Mouse (Mus musculus): ENCODE data around the gene Upb1. TPM values are rescaled to one million over a fixed set of nuclear protein-coding genes. Genes with fewer than 3 reads are reported as not detected.

The Upb1 gene
- total and polyA plus RNA-seq, 2 experiments from 2014 or later = 0.72 TPM; not detected in 1

DNA sequence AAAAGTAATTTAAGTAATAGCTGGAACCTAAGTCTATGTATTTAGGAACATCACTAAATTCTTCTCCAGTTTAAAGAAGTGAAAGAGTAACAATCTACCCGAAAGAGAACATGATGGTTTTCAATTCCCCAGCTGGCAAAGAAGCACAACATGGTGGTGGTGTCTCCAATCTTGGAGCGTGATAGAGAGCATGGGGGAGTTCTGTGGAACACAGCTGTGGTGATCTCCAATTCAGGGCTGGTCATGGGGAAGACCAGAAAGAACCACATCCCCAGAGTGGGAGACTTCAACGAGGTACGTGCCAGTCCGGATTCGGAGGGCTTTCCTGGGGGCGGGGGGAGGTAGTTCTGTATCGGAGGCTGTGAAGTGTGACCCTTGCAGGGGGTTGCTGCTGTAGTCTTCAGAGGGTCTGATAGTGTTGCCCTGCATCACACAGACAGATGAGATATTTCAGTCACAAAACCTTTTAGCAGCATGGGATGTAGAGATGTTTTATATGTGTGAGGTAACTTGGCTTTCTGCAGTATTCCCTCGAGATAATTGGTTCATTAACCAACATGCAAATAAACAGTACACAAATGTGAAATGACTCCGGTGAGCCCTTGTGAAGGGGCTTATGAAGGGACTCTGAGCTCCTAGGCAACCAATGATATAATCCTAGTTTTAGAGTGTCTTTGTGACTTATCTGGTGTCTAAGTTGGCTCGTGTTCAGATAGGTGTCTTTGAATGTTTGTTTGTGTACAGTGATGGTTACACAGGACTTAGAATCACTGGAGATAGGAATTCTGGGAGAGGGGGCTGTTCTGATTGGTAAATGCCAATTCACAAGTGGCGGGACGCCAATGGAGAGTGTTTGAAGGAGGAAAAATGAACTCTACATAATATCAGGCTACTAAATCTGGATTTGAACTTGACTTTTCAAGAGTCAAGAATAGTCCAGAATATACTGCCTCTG is 27.4 kb downstream of the Upb1 start:
- H3K27me3 ChIP-seq (ENCODE audit: insufficient read depth, low read length) = no peaks in the 10 kb centered on the region
- H3K4me1 ChIP-seq (ENCODE audit: insufficient read depth, low read length) = no peaks in the 10 kb centered on the region
- no peaks in the 10 kb centered on the region for H3K36me3 ChIP-seq (ENCODE audit: insufficient read depth, low read length)
- no peak overlapping the region for H3K4me3 ChIP-seq (ENCODE audit: low read depth, low read length)
- H3K4me2 ChIP-seq (ENCODE audit: low read depth, low read length, poor library complexity, severe bottlenecking) = no peak overlapping the region
- DNase-seq (ENCODE audit: low spot score) (peak; percentile 15), ATAC-seq (ENCODE audit: low FRiP score) (no peak)
- WGBS = 86% methylated on average over 13 of the region's 13 CpGs
- H3K9me3 ChIP-seq (ENCODE audit: low read length) = peaks cover 7% of the 10 kb centered on the region; the same call in 1 of the 2 replicates
- TF ChIP-seq CTCF (IDR thresholded peaks at IDR 0.05) = no peak
- no peak overlapping the region for H3K27ac ChIP-seq (ENCODE audit: low read depth, low read length)
- no peak overlapping the region for H3K9ac ChIP-seq (replicated peaks; ENCODE audit: low read length, poor library complexity, severe bottlenecking)

DNA sequence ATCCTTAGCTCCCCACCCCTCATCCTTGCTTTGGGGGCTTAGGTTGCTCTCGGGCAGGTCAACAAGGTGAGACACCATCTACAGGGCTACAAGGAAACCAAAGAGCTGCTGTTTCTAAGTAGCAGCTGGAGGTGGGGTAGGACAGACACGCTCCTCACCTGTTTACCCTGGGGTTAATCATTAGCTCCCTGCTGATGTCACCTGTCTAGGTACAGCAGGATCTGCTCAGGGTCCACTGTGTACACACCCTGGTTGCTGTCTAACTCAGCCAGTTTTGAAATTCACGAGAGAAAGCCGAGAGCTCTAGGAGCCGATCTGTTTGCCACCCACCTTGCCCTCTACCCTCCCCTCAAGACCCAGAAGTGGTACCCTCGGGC is 28.1 kb downstream of the Upb1 start:
- no peak for TF ChIP-seq CTCF (IDR thresholded peaks at IDR 0.05)
- no peak overlapping the region for H3K4me3 ChIP-seq (ENCODE audit: low read depth, low read length)
- DNase-seq (ENCODE audit: low spot score) (no peak), ATAC-seq (ENCODE audit: low FRiP score) (no peak)
- H3K9me3 ChIP-seq (ENCODE audit: low read length) = peaks cover 7% of the 10 kb centered on the region; the same call in 1 of the 2 replicates
- 93% methylated on average over 6 of the region's 6 CpGs for WGBS
- H3K27ac ChIP-seq (ENCODE audit: low read depth, low read length) = no peak overlapping the region
- no peaks in the 10 kb centered on the region for H3K36me3 ChIP-seq (ENCODE audit: insufficient read depth, low read length)
- no peak overlapping the region for H3K4me2 ChIP-seq (ENCODE audit: low read depth, low read length, poor library complexity, severe bottlenecking)
- no peaks in the 10 kb centered on the region for H3K4me1 ChIP-seq (ENCODE audit: insufficient read depth, low read length)
- H3K9ac ChIP-seq (replicated peaks; ENCODE audit: low read length, poor library complexity, severe bottlenecking) = no peak overlapping the region
- H3K27me3 ChIP-seq (ENCODE audit: insufficient read depth, low read length) = no peaks in the 10 kb centered on the region

DNA sequence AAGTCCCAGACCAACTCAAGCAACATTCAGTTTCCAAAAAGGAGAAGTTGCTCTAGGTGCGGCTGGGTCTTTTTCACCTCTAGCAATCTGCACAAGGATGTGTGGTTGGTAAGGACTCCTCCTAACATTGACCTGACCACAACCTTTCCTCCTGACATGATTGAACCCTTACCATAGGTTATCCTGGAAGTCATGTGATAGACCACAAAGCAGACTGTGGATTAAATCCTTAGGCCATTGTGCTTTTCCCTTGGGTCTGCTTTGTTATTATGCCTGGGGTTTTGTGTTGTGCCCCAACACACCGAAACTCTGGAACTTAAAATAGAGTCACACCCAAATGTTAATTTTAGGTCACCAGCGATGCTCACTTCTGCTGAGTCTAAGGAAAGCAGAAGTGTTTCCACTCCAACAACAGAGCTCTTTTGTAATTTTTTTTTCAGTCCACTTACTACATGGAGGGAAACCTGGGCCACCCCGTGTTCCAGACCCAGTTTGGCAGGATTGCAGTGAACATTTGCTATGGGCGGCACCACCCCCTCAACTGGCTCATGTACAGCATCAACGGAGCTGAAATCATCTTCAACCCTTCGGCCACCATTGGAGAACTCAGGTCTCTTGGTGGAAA is 28.7 kb downstream of the Upb1 start:
- Histone ChIP-seq H3K36me3 (ENCODE audit: insufficient read depth, low read length) (no peaks in the 10 kb centered on the region), H3K27ac (ENCODE audit: low read depth, low read length) (no peak overlapping the region), H3K4me1 (ENCODE audit: insufficient read depth, low read length) (no peaks in the 10 kb centered on the region), H3K27me3 (ENCODE audit: insufficient read depth, low read length) (no peaks in the 10 kb centered on the region), H3K4me2 (ENCODE audit: low read depth, low read length, poor library complexity, severe bottlenecking) (no peak overlapping the region), H3K9me3 (ENCODE audit: low read length) (peaks cover 7% of the 10 kb centered on the region; the same call in 1 of the 2 replicates), H3K9ac (replicated peaks; ENCODE audit: low read length, poor library complexity, severe bottlenecking) (no peak overlapping the region), H3K4me3 (ENCODE audit: low read depth, low read length) (no peak overlapping the region)
- DNase-seq (ENCODE audit: low spot score) (no peak), ATAC-seq (ENCODE audit: low FRiP score) (no peak)
- no peak for TF ChIP-seq CTCF (IDR thresholded peaks at IDR 0.05)
- 88% methylated on average over 7 of the region's 7 CpGs for WGBS

DNA sequence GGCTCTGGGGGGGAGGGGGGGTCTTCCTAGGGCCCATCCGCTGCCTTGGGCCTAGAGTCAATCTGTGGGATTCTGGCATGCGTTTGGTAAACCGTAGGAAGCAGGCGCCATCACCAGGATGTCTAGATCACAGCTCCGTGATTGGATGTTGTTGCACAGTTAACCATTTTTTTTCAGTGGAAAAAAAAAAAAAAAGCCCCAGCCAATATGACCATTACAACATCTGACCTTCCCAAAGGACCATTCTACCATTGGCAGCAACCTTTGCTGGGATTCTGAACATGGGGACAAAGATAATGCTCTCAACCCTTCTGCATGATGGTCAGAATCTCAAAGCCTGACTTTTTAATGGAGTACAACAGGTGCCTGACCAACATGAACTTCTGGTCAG is 29.2 kb downstream of the Upb1 start:
- Histone ChIP-seq H3K4me3 (ENCODE audit: low read depth, low read length) (no peak overlapping the region), H3K4me2 (ENCODE audit: low read depth, low read length, poor library complexity, severe bottlenecking) (no peak overlapping the region), H3K4me1 (ENCODE audit: insufficient read depth, low read length) (no peaks in the 10 kb centered on the region), H3K9ac (replicated peaks; ENCODE audit: low read length, poor library complexity, severe bottlenecking) (no peak overlapping the region), H3K27me3 (ENCODE audit: insufficient read depth, low read length) (no peaks in the 10 kb centered on the region), H3K36me3 (ENCODE audit: insufficient read depth, low read length) (no peaks in the 10 kb centered on the region), H3K9me3 (ENCODE audit: low read length) (peaks cover 7% of the 10 kb centered on the region; the same call in 1 of the 2 replicates), H3K27ac (ENCODE audit: low read depth, low read length) (no peak overlapping the region)
- ATAC-seq (ENCODE audit: low FRiP score) (no peak), DNase-seq (ENCODE audit: low spot score) (no peak)
- WGBS = 88% methylated on average over 5 of the region's 5 CpGs
- no peak for TF ChIP-seq CTCF (IDR thresholded peaks at IDR 0.05)

DNA sequence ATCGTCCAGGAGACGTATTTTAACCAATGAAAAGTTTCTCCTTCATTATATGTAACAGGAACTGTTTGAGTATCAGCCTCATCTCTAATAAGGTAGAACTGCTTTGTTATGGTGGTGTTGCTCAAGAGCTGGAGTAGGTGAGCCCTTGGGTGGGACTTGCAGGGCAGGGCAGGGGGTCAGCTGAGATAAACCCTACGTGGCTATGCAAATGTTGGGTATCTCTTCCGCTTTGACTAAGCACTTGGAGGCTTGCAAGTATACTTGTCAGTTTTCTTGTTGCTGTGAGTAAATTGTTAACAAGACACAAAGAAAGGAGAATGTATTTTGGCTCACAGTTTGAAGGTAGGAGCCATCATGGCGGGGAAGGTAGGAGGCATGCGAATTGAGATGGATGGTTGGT is 29.7 kb downstream of the Upb1 start:
- Histone ChIP-seq H3K9me3 (ENCODE audit: low read length) (peaks cover 7% of the 10 kb centered on the region; the same call in 1 of the 2 replicates), H3K9ac (replicated peaks; ENCODE audit: low read length, poor library complexity, severe bottlenecking) (no peak overlapping the region), H3K36me3 (ENCODE audit: insufficient read depth, low read length) (no peaks in the 10 kb centered on the region), H3K4me1 (ENCODE audit: insufficient read depth, low read length) (no peaks in the 10 kb centered on the region), H3K27me3 (ENCODE audit: insufficient read depth, low read length) (no peaks in the 10 kb centered on the region), H3K4me3 (ENCODE audit: low read depth, low read length) (no peak overlapping the region), H3K4me2 (ENCODE audit: low read depth, low read length, poor library complexity, severe bottlenecking) (no peak overlapping the region), H3K27ac (ENCODE audit: low read depth, low read length) (no peak overlapping the region)
- DNase-seq (ENCODE audit: low spot score) (no peak), ATAC-seq (ENCODE audit: low FRiP score) (no peak)
- no peak for TF ChIP-seq CTCF (IDR thresholded peaks at IDR 0.05)
- 96% methylated on average over 6 of the region's 6 CpGs for WGBS

All from midbrain, postnatal 0 days (tissue).